Mouse (Mus musculus): Measurements from ENCODE around the gene Ptcd2. TPM values are rescaled to one million over a fixed set of nuclear protein-coding genes. Genes with fewer than 3 reads are reported as not detected.

Gene Ptcd2
- polyA plus RNA-seq, 1 experiment from 2014 or later, result 58.7 TPM

GRCm38 (mm10) chr13:99366422-99367175 lies 22.1 kb upstream of the Ptcd2 start:
- Histone ChIP-seq H3K9ac (ENCODE audit: low read length) (no peak overlapping the region), H3K4me1 (replicated peaks; ENCODE audit: control insufficient read depth, insufficient read depth, low read length) (no peaks in the 10 kb centered on the region), H3K4me3 (ENCODE audit: low read depth, low read length) (no peak overlapping the region), H3K4me2 (ENCODE audit: low read length) (no peak overlapping the region), H3K9me3 (ENCODE audit: control insufficient read depth, low read length) (no peaks in the 10 kb centered on the region), H3K27me3 (replicated peaks; ENCODE audit: control insufficient read depth, insufficient read depth, low read length) (no peaks in the 10 kb centered on the region), H3K36me3 (ENCODE audit: control insufficient read depth, insufficient read depth, low read length) (peaks cover 56% of the 10 kb centered on the region), H3K27ac (ENCODE audit: low read depth) (no peak overlapping the region)
- no peak for ATAC-seq (replicated peaks; ENCODE audit: low FRiP score, low TSS enrichment, low read depth)
- 85% methylated on average over 5 of the region's 5 CpGs for WGBS
- no peak for DNase-seq (ENCODE audit: low spot score)

GRCm38 (mm10) chr13:99363866-99364265 lies 19.4 kb upstream of the Ptcd2 start:
- H3K4me1 ChIP-seq (replicated peaks; ENCODE audit: control insufficient read depth, insufficient read depth, low read length), result no peaks in the 10 kb centered on the region
- H3K27ac ChIP-seq (ENCODE audit: low read depth), result no peak overlapping the region
- no peak for DNase-seq (ENCODE audit: low spot score)
- H3K4me3 ChIP-seq (ENCODE audit: low read depth, low read length), result no peak overlapping the region
- H3K4me2 ChIP-seq (ENCODE audit: low read length), result no peak overlapping the region
- peaks cover 65% of the 10 kb centered on the region for H3K36me3 ChIP-seq (ENCODE audit: control insufficient read depth, insufficient read depth, low read length)
- WGBS, result 79% methylated on average over 4 of the region's 4 CpGs
- H3K27me3 ChIP-seq (replicated peaks; ENCODE audit: control insufficient read depth, insufficient read depth, low read length), result no peaks in the 10 kb centered on the region
- no peak for ATAC-seq (replicated peaks; ENCODE audit: low FRiP score, low TSS enrichment, low read depth)
- H3K9me3 ChIP-seq (ENCODE audit: control insufficient read depth, low read length), result no peaks in the 10 kb centered on the region
- no peak overlapping the region for H3K9ac ChIP-seq (ENCODE audit: low read length)

- WGBS, result 78% methylated on average over 14 of the region's 14 CpGs
- H3K27me3 ChIP-seq (replicated peaks; ENCODE audit: control insufficient read depth, insufficient read depth, low read length), result no peaks in the 10 kb centered on the region
- DNase-seq (ENCODE audit: low spot score) (no peak), ATAC-seq (replicated peaks; ENCODE audit: low FRiP score, low TSS enrichment, low read depth) (no peak)
- H3K27ac ChIP-seq (ENCODE audit: low read depth), result no peak overlapping the region
- H3K4me2 ChIP-seq (ENCODE audit: low read length), result no peak overlapping the region
- H3K9ac ChIP-seq (ENCODE audit: low read length), result no peak overlapping the region
- peaks cover 36% of the 10 kb centered on the region for H3K36me3 ChIP-seq (ENCODE audit: control insufficient read depth, insufficient read depth, low read length)
- H3K9me3 ChIP-seq (ENCODE audit: control insufficient read depth, low read length), result no peaks in the 10 kb centered on the region
- H3K4me1 ChIP-seq (replicated peaks; ENCODE audit: control insufficient read depth, insufficient read depth, low read length), result peaks cover 12% of the 10 kb centered on the region
- no peak overlapping the region for H3K4me3 ChIP-seq (ENCODE audit: low read depth, low read length)
Observed at GRCm38 (mm10) chr13:99358921-99359320, 14.4 kb upstream of the Ptcd2 start.

GRCm38 (mm10) chr13:99356428-99357265 lies 12.1 kb upstream of the Ptcd2 start:
- no peak overlapping the region for H3K4me2 ChIP-seq (ENCODE audit: low read length)
- no peak overlapping the region for H3K9ac ChIP-seq (ENCODE audit: low read length)
- H3K27ac ChIP-seq (ENCODE audit: low read depth), result peak overlapping the region; percentile 38; the same call in 1 of the 2 replicates
- H3K9me3 ChIP-seq (ENCODE audit: control insufficient read depth, low read length), result no peaks in the 10 kb centered on the region
- peaks cover 17% of the 10 kb centered on the region for H3K36me3 ChIP-seq (ENCODE audit: control insufficient read depth, insufficient read depth, low read length)
- H3K27me3 ChIP-seq (replicated peaks; ENCODE audit: control insufficient read depth, insufficient read depth, low read length), result no peaks in the 10 kb centered on the region
- no peak overlapping the region for H3K4me3 ChIP-seq (ENCODE audit: low read depth, low read length)
- WGBS, result 49% methylated on average over 9 of the region's 9 CpGs
- DNase-seq (ENCODE audit: low spot score) (no peak), ATAC-seq (replicated peaks; ENCODE audit: low FRiP score, low TSS enrichment, low read depth) (no peak)
- H3K4me1 ChIP-seq (replicated peaks; ENCODE audit: control insufficient read depth, insufficient read depth, low read length), result peaks cover 18% of the 10 kb centered on the region

GRCm38 (mm10) chr13:99355861-99356260 lies 11.4 kb upstream of the Ptcd2 start:
- Histone ChIP-seq H3K9me3 (ENCODE audit: control insufficient read depth, low read length) (no peaks in the 10 kb centered on the region), H3K4me2 (ENCODE audit: low read length) (no peak overlapping the region), H3K27me3 (replicated peaks; ENCODE audit: control insufficient read depth, insufficient read depth, low read length) (no peaks in the 10 kb centered on the region), H3K4me1 (replicated peaks; ENCODE audit: control insufficient read depth, insufficient read depth, low read length) (peaks cover 18% of the 10 kb centered on the region), H3K9ac (ENCODE audit: low read length) (no peak overlapping the region), H3K4me3 (ENCODE audit: low read depth, low read length) (no peak overlapping the region), H3K27ac (ENCODE audit: low read depth) (peak overlapping the region; percentile 38; the same call in 1 of the 2 replicates), H3K36me3 (ENCODE audit: control insufficient read depth, insufficient read depth, low read length) (peaks cover 22% of the 10 kb centered on the region)
- 37% methylated on average over 7 of the region's 7 CpGs for WGBS
- DNase-seq (ENCODE audit: low spot score) (no peak), ATAC-seq (replicated peaks; ENCODE audit: low FRiP score, low TSS enrichment, low read depth) (no peak)

- H3K27ac ChIP-seq (ENCODE audit: low read depth), result no peak overlapping the region
- no peaks in the 10 kb centered on the region for H3K9me3 ChIP-seq (ENCODE audit: control insufficient read depth, low read length)
- H3K36me3 ChIP-seq (ENCODE audit: control insufficient read depth, insufficient read depth, low read length), result peaks cover 26% of the 10 kb centered on the region
- H3K27me3 ChIP-seq (replicated peaks; ENCODE audit: control insufficient read depth, insufficient read depth, low read length), result no peaks in the 10 kb centered on the region
- no peak overlapping the region for H3K4me2 ChIP-seq (ENCODE audit: low read length)
- no peak for DNase-seq (ENCODE audit: low spot score)
- peaks cover 18% of the 10 kb centered on the region for H3K4me1 ChIP-seq (replicated peaks; ENCODE audit: control insufficient read depth, insufficient read depth, low read length)
- no peak for ATAC-seq (replicated peaks; ENCODE audit: low FRiP score, low TSS enrichment, low read depth)
- 69% methylated on average over 6 of the region's 6 CpGs for WGBS
- H3K4me3 ChIP-seq (ENCODE audit: low read depth, low read length), result no peak overlapping the region
- no peak overlapping the region for H3K9ac ChIP-seq (ENCODE audit: low read length)
Observed at GRCm38 (mm10) chr13:99355072-99355471, 10.6 kb upstream of the Ptcd2 start.

- 0 out of 2 replicates have a peak, but pooled peaks have one; percentile 2 for ATAC-seq (replicated peaks; ENCODE audit: low FRiP score, low TSS enrichment, low read depth)
- no peaks in the 10 kb centered on the region for H3K27me3 ChIP-seq (replicated peaks; ENCODE audit: control insufficient read depth, insufficient read depth, low read length)
- 9% methylated on average over 7 of the region's 7 CpGs for WGBS
Observed at GRCm38 (mm10) chr13:99353490-99353851, 9.0 kb upstream of the Ptcd2 start.

GRCm38 (mm10) chr13:99352758-99353489 lies 8.4 kb upstream of the Ptcd2 start:
- peak; percentile 100 for ATAC-seq (replicated peaks; ENCODE audit: low FRiP score, low TSS enrichment, low read depth)
- H3K27ac ChIP-seq (ENCODE audit: low read depth), result peak overlapping the region; percentile 83
- H3K4me2 ChIP-seq (ENCODE audit: low read length), result peak overlapping the region; percentile 77
- H3K27me3 ChIP-seq (replicated peaks; ENCODE audit: control insufficient read depth, insufficient read depth, low read length), result no peaks in the 10 kb centered on the region
- peak overlapping the region; percentile 55 for H3K4me3 ChIP-seq (ENCODE audit: low read depth, low read length)
- H3K9ac ChIP-seq (ENCODE audit: low read length), result peak overlapping the region; percentile 53
- DNase-seq (ENCODE audit: low spot score), result peak; percentile 90
- WGBS, result 10% methylated on average over 28 of the region's 28 CpGs
- peaks cover 18% of the 10 kb centered on the region for H3K4me1 ChIP-seq (replicated peaks; ENCODE audit: control insufficient read depth, insufficient read depth, low read length)
- H3K36me3 ChIP-seq (ENCODE audit: control insufficient read depth, insufficient read depth, low read length), result peaks cover 22% of the 10 kb centered on the region
- no peaks in the 10 kb centered on the region for H3K9me3 ChIP-seq (ENCODE audit: control insufficient read depth, low read length)

More at GRCm38 (mm10) chr13:99353490-99353851, 9.0 kb upstream of the Ptcd2 start:
- Histone ChIP-seq H3K4me3 (ENCODE audit: low read depth, low read length) (peak overlapping the region; percentile 55), H3K36me3 (ENCODE audit: control insufficient read depth, insufficient read depth, low read length) (peaks cover 23% of the 10 kb centered on the region), H3K9ac (ENCODE audit: low read length) (peak overlapping the region; percentile 53), H3K4me1 (replicated peaks; ENCODE audit: control insufficient read depth, insufficient read depth, low read length) (peaks cover 18% of the 10 kb centered on the region), H3K27ac (ENCODE audit: low read depth) (peak overlapping the region; percentile 83), H3K9me3 (ENCODE audit: control insufficient read depth, low read length) (no peaks in the 10 kb centered on the region), H3K4me2 (ENCODE audit: low read length) (peak overlapping the region; percentile 77)
- no peak for DNase-seq (ENCODE audit: low spot score)
